22 mouse cellular contexts compared by ENCODE assay signal in the genomic region with DNA sequence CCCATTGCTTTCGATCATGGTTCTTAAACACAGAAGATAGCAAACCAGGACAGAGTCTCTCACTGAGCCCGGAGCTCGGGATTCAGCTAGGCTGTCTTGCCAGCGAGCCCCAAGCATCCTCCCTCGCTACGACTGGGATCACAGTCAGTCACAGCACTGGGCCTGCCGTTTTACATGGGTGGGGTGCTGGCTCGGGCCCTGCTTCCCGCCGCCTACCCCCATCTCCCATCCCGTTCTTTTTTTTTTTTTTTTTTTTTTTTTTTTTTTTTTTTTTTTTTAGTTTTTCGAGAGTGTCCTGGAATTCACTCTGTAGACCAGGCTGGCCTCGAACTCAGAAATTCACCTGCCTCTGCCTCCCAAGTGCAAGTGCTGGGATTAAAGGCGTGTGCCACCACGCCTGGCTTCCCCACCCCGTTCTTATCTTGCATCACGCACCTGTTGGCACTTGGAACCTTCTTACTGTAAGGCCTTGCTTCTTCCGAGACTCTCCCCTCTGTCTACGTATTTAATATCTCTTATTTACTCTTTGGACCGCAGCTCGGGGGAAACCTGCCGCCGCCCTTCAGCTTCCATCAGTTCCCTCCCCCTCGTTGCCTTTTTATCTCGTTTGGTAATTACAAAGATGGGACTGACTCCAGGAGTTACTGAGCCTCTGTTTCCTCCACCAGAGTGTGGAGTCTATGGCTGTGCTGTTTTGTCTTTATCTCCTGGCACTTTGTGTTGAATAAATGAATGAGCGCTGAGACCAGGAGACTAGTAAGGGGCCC. TPM values are rescaled to one million over a fixed set of nuclear protein-coding genes. Genes with fewer than 3 reads are reported as not detected.
DNase-seq lines count a peak whose midpoint lies in the region; ATAC-seq and TF ChIP-seq lines count a peak whose summit lies in the region.
"Had no signal": no experiment of that assay in that cellular context is flagged by ENCODE, and none has a peak within 500 bp of the region (broad histone marks: within the 10 kb centered on the region; RNA-seq: fewer than 3 reads in every experiment).

No protein-coding gene starts in this region.

- no peaks in the 10 kb centered on the region for H3K27me3 ChIP-seq in testis, adult 2 months (ENCODE audit: control insufficient read depth, insufficient read depth, low read length)
- no peaks in the 10 kb centered on the region for H3K27me3 ChIP-seq in intestine, postnatal 0 days (replicated peaks; ENCODE audit: control insufficient read depth, insufficient read depth, low read length)
- H3K27me3 ChIP-seq in hindbrain, postnatal 0 days (ENCODE audit: insufficient read depth, low read length) = no peaks in the 10 kb centered on the region
- H3K27me3 ChIP-seq: embryonic facial prominence, embryonic 13.5 days; forebrain, embryonic 12.5 days; hindbrain, embryonic 12.5 days had no signal

- no peak for TF ChIP-seq CTCF in testis, adult 2 months (IDR thresholded peaks at IDR 0.05; ENCODE audit: control insufficient read depth, insufficient read depth, insufficient replicate concordance, low read depth, low read length)
- no peak for TF ChIP-seq CTCF in intestine, postnatal 0 days (IDR thresholded peaks at IDR 0.05; ENCODE audit: low read depth)
- no peak for TF ChIP-seq CTCF in lung, adult 2 months (IDR thresholded peaks at IDR 0.05; ENCODE audit: insufficient read depth, low read length)
- no peak for TF ChIP-seq CTCF in hindbrain, postnatal 0 days (IDR thresholded peaks at IDR 0.05; ENCODE audit: low read depth)

- peaks cover 22% of the 10 kb centered on the region for H3K4me1 ChIP-seq in testis, adult 2 months (ENCODE audit: control insufficient read depth, insufficient read depth, low read length)
- no peaks in the 10 kb centered on the region for H3K4me1 ChIP-seq in intestine, postnatal 0 days (replicated peaks; ENCODE audit: control insufficient read depth, insufficient read depth, low read length)
- H3K4me1 ChIP-seq in lung, adult 2 months (ENCODE audit: control insufficient read depth, insufficient read depth, low read length) = no peaks in the 10 kb centered on the region
- H3K4me1 ChIP-seq in hindbrain, postnatal 0 days (ENCODE audit: insufficient read depth, low read length) = peaks cover 5% of the 10 kb centered on the region; the same call in 1 of the 2 replicates
- H3K4me1 ChIP-seq: embryonic facial prominence, embryonic 13.5 days; heart, embryonic 12.5 days had no signal

- H3K4me2 ChIP-seq in intestine, postnatal 0 days (replicated peaks; ENCODE audit: low read depth) = no peak overlapping the region
- H3K4me2 ChIP-seq in hindbrain, postnatal 0 days (ENCODE audit: low read depth, low read length) = no peak overlapping the region
- H3K4me2 ChIP-seq: embryonic facial prominence, embryonic 13.5 days; forebrain, embryonic 12.5 days; heart, embryonic 12.5 days; hindbrain, embryonic 12.5 days had no signal

- no peak overlapping the region for H3K27ac ChIP-seq in testis, adult 2 months (ENCODE audit: control insufficient read depth, insufficient read depth, low read depth, low read length)
- H3K27ac ChIP-seq in intestine, postnatal 0 days (ENCODE audit: low read depth, low read length) = no peak overlapping the region
- no peak overlapping the region for H3K27ac ChIP-seq in hindbrain, postnatal 0 days
- H3K27ac ChIP-seq: embryonic facial prominence, embryonic 13.5 days; forebrain, embryonic 12.5 days; hindbrain, embryonic 12.5 days had no signal

- 66% methylated on average over 26 of the region's 26 CpGs for WGBS in intestine, postnatal 0 days
- 58% methylated on average over 26 of the region's 26 CpGs for WGBS in lung, adult 2 months
- WGBS in hindbrain, postnatal 0 days = 87% methylated on average over 26 of the region's 26 CpGs

- ATAC-seq in intestine, postnatal 0 days = peak; percentile 83
- ATAC-seq in hindbrain, postnatal 0 days = no peak
- ATAC-seq: forebrain, embryonic 16.5 days; Patski had no signal

- peak overlapping the region; percentile 62 for H3K4me3 ChIP-seq in testis, adult 2 months (ENCODE audit: control insufficient read depth, low read depth, low read length)
- no peak overlapping the region for H3K4me3 ChIP-seq in intestine, postnatal 0 days (ENCODE audit: low read depth, low read length)
- no peak overlapping the region for H3K4me3 ChIP-seq in lung, adult 2 months (replicated peaks; ENCODE audit: extremely low read depth, low read depth, low read length)
- H3K4me3 ChIP-seq in hindbrain, postnatal 0 days (ENCODE audit: low read length) = no peak overlapping the region
- H3K4me3 ChIP-seq: embryonic facial prominence, embryonic 13.5 days; forebrain, embryonic 12.5 days; heart, embryonic 12.5 days; hindbrain, embryonic 12.5 days had no signal

- no peaks in the 10 kb centered on the region for H3K36me3 ChIP-seq in testis, adult 2 months (ENCODE audit: control insufficient read depth, insufficient read depth, low read length)
- no peaks in the 10 kb centered on the region for H3K36me3 ChIP-seq in intestine, postnatal 0 days (ENCODE audit: control insufficient read depth, insufficient read depth)
- no peaks in the 10 kb centered on the region for H3K36me3 ChIP-seq in hindbrain, postnatal 0 days (ENCODE audit: insufficient read depth, low read length)
- H3K36me3 ChIP-seq: embryonic facial prominence, embryonic 13.5 days; forebrain, embryonic 12.5 days; G1E; heart, embryonic 12.5 days; hindbrain, embryonic 12.5 days had no signal

- H3K9ac ChIP-seq in intestine, postnatal 0 days (ENCODE audit: low read depth, low read length) = no peak overlapping the region
- H3K9ac ChIP-seq in hindbrain, postnatal 0 days (replicated peaks; ENCODE audit: low read length) = no peak overlapping the region
- H3K9ac ChIP-seq: embryonic facial prominence, embryonic 13.5 days; forebrain, embryonic 12.5 days; heart, embryonic 12.5 days; hindbrain, embryonic 12.5 days had no signal

- no peak for DNase-seq in testis, postnatal 14 days (ENCODE audit: low spot score)
- DNase-seq in R1 (ENCODE audit: low read depth, low spot score) = peak; percentile 28
- no peak for DNase-seq in lung, adult 2 months
- DNase-seq in ovary, postnatal 36 days (ENCODE audit: low spot score) = no peak
- no peak for DNase-seq in hindbrain, postnatal 0 days (ENCODE audit: low spot score)
- DNase-seq: adrenal gland, adult 8-10 months; cerebellum, adult 11-12 months; cerebellum, adult 9-10 months; cerebellum, postnatal 25 days; gastrocnemius, postnatal 14 days; kidney, adult 11 months had no signal

- TF ChIP-seq POLR2A in testis, adult 2 months (IDR thresholded peaks at IDR 0.05; ENCODE audit: control insufficient read depth, low read depth, low read length) = no peak
- TF ChIP-seq POLR2A in lung, adult 2 months (IDR thresholded peaks at IDR 0.05; ENCODE audit: borderline replicate concordance, extremely low read depth, low read depth, low read length) = no peak

- no peaks in the 10 kb centered on the region for H3K9me3 ChIP-seq in intestine, postnatal 0 days (ENCODE audit: control insufficient read depth)
- H3K9me3 ChIP-seq in hindbrain, postnatal 0 days (ENCODE audit: low read length) = no peaks in the 10 kb centered on the region
- H3K9me3 ChIP-seq: embryonic facial prominence, embryonic 13.5 days; forebrain, embryonic 12.5 days; G1E; heart, embryonic 12.5 days; hindbrain, embryonic 12.5 days had no signal

RNA-seq across cellular contexts. Expression of a gene that starts 18.2 kb away (rescaled TPM):
- 0.05 TPM in 1 of 2 replicates, not detected in the other for polyA plus RNA-seq in testis, adult 2 months (2012; rRNA removed)
- 0.12 TPM in 1 of 2 replicates, not detected in the other for polyA plus RNA-seq in intestine, postnatal 0 days (2015; fragmentation: Nextera tagmentation; extraction: Ambion mirVana)
- 0.71 and 1.00 TPM in 2 replicates for polyA plus RNA-seq in lung, adult 2 months (2012; rRNA removed)
- total RNA-seq in hindbrain, postnatal 0 days (2014; rRNA removed) = not detected in 2 replicates
- polyA plus RNA-seq in hindbrain, postnatal 0 days (2015; fragmentation: Nextera tagmentation; extraction: Ambion mirVana) = not detected in 2 replicates
- total RNA-seq: gastrocnemius, postnatal 14 days had no signal
- polyA plus RNA-seq: C2C12; embryonic facial prominence, embryonic 13.5 days; forebrain, embryonic 12.5 days; forebrain, embryonic 16.5 days; G1E; hindbrain, embryonic 12.5 days had no signal

RNA-seq across cellular contexts. Expression of a gene that starts 31.1 kb away (rescaled TPM):
- polyA plus RNA-seq in testis, adult 2 months (2012; rRNA removed) = 0.06 and 0.14 TPM in 2 replicates
- 5.5 and 6.2 TPM in 2 replicates for polyA plus RNA-seq in intestine, postnatal 0 days (2015; fragmentation: Nextera tagmentation; extraction: Ambion mirVana)
- 11.9 and 17.1 TPM in 2 replicates for polyA plus RNA-seq in lung, adult 2 months (2012; rRNA removed)
- total RNA-seq in hindbrain, postnatal 0 days (2014; rRNA removed) = not detected in 2 replicates
- polyA plus RNA-seq in hindbrain, postnatal 0 days (2015; fragmentation: Nextera tagmentation; extraction: Ambion mirVana) = not detected in 2 replicates
- total RNA-seq: G1E; gastrocnemius, adult 18-20 months; gastrocnemius, postnatal 14 days had no signal
- polyA plus RNA-seq: C2C12; embryonic facial prominence, embryonic 13.5 days; forebrain, embryonic 12.5 days; forebrain, embryonic 16.5 days; G1E; hindbrain, embryonic 12.5 days; Patski had no signal

RNA-seq across cellular contexts. Expression of a gene that starts 46.4 kb away (rescaled TPM):
- polyA plus RNA-seq in testis, adult 2 months (2012; rRNA removed) = 0.80 and 1.3 TPM in 2 replicates
- polyA plus RNA-seq in intestine, postnatal 0 days (2015; fragmentation: Nextera tagmentation; extraction: Ambion mirVana) = 24.9 and 25.0 TPM in 2 replicates
- 5.9 TPM in 2 replicates for polyA plus RNA-seq in lung, adult 2 months (2012; rRNA removed)
- 0.42 and 1.2 TPM in 2 replicates for total RNA-seq in hindbrain, postnatal 0 days (2014; rRNA removed)
- 1.3 and 1.4 TPM in 2 replicates for polyA plus RNA-seq in hindbrain, postnatal 0 days (2015; fragmentation: Nextera tagmentation; extraction: Ambion mirVana)
- total RNA-seq: gastrocnemius, adult 18-20 months had no signal
- polyA plus RNA-seq: C2C12, G1E had no signal
